Mouse (Mus musculus) forebrain, embryonic 10.5 days (tissue): Measurements from ENCODE around the gene Ngdn. TPM values are rescaled to one million over a fixed set of nuclear protein-coding genes. Genes with fewer than 3 reads are reported as not detected.
"Not testable (repeated sequence)": the region's sequence is repeated elsewhere in the genome, so short reads cannot be mapped to it uniquely, and the experiment has no call there.

ENCODE experiments used
- DNase-seq: peaks from one replicate; pipeline ENCODE4 v3.0.0-alpha.2; 2017; ENCODE audit warnings: low spot score; ENCODE audit errors: extremely low spot score
- H3K27ac ChIP-seq: fragments of 300-500 bp; sonication (generic); 2 replicates; pipeline ENCODE4 v1.5.1; 2016; ENCODE audit warnings: mild to moderate bottlenecking
- H3K27me3 ChIP-seq: fragments of 300-500 bp; sonication (generic); 2 replicates; pipeline ENCODE4 v1.6.1; 2016; ENCODE audit warnings: mild to moderate bottlenecking; ENCODE audit not compliant: poor library complexity, severe bottlenecking
- H3K36me3 ChIP-seq: fragments of 300-500 bp; sonication (generic); replicated peaks from 2 replicates; pipeline ENCODE4 v1.6.1; 2016; ENCODE audit warnings: mild to moderate bottlenecking, moderate library complexity
- H3K4me1 ChIP-seq: fragments of 300-500 bp; sonication (generic); 2 replicates; pipeline ENCODE4 v1.6.1; 2016
- H3K4me3 ChIP-seq: fragments of 300-500 bp; sonication (generic); 2 replicates; pipeline ENCODE4 v1.5.1; 2016; ENCODE audit warnings: mild to moderate bottlenecking, moderate library complexity
- H3K9me3 ChIP-seq: fragments of 300-500 bp; sonication (generic); 2 replicates; pipeline ENCODE4 v1.6.1; 2016; ENCODE audit warnings: mild to moderate bottlenecking, moderate library complexity
- WGBS: fragments of 180-500 bp; shearing (Covaris S2); methylation state at CpG from one replicate; pipeline ENCODE4 v1.1.7; 2016; 5-methylcytosine and 5-hydroxymethylcytosine counted together
- polyA plus RNA-seq: library from polyadenylated mRNA; unstranded; fragments of >200 nt; fragmentation: Nextera tagmentation; extraction: Ambion mirVana; gene quantifications from 2 replicates; pipeline ENCODE4 v1.2.1, GENCODE M21; 2016

Ngdn gene
- 102 and 104 TPM in 2 replicates for polyA plus RNA-seq

DNA sequence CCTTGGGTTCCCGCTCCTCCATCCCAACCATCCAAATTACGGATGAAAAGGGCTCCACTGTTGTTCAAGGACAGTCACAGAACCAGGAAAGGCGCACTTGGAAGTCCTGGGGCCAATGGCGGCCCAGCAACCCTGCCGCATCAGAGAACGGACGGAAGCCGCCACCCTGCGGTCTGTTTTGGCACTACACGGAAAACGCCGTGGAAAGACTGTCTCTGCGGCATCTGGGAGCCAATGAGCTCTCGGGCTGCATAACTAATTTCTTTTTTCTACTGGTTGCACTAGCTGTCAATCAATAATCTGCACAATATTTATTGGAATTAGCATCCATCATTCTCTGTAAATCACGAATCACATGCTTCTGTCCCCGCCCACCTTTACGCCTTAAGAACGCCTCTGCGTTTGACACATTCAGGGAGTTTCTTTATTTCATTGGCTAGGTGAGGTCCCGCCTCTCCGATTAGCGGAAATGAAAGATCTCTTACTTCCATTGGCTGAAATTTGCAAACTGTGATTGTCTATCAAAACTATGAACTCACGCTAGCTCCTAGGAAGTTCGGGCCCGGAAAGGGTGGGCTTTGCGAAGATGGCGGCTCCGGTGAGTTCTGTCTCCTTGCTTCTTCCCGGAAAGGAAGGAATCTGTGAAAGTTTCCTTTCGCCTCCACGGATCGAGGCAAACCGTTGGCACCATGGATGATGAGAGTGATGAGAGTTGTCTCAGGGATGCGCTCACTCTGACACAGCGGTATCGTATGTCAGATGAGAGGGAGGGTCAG lies at the start of gene Ngdn:
Gene Ngdn, plus strand, starts transcription at position 464 of the 776 bp plus-strand sequence.
- Histone ChIP-seq H3K4me3 (peak within 1 kb of the TSS; percentile 80), H3K4me1 (peaks cover 15% of the 10 kb centered on the region), H3K9me3 (no peaks in the 10 kb centered on the region), H3K36me3 (peaks cover 30% of the 10 kb centered on the region), H3K27ac (peak within 1 kb of the TSS; percentile 94), H3K27me3 (no peaks in the 10 kb centered on the region)
- DNase-seq: peak; percentile 97
- WGBS: under 1% methylated on average over 36 of the region's 36 CpGs

DNA sequence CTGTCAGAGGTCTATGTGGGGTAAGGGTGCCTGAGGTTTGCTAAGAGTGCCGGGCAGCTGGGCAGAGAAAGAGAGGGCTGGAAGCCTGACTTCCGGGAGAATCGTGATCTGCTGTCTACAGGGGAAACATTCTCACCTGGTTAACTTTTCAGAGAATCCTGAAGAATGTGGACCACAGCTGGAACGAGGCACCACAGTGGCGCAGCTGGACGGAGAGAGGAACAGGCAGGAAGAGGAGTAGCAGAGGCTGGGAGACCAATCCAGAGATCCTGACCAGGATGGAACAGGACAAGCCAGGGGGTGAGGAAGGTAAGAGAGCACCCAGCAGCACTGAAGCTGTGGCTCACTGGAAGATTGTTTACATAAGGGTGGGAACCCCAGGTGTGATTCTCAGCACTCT lies 49.6 kb upstream of the Ngdn start:
- Histone ChIP-seq H3K4me1 (peaks cover 4% of the 10 kb centered on the region; the same call in 1 of the 2 replicates), H3K27me3 (no peaks in the 10 kb centered on the region), H3K4me3 (no peak overlapping the region), H3K9me3 (no peaks in the 10 kb centered on the region), H3K36me3 (no peaks in the 10 kb centered on the region), H3K27ac (no peak overlapping the region)
- no peak for DNase-seq
- 81% methylated on average over 6 of the region's 6 CpGs for WGBS

DNA sequence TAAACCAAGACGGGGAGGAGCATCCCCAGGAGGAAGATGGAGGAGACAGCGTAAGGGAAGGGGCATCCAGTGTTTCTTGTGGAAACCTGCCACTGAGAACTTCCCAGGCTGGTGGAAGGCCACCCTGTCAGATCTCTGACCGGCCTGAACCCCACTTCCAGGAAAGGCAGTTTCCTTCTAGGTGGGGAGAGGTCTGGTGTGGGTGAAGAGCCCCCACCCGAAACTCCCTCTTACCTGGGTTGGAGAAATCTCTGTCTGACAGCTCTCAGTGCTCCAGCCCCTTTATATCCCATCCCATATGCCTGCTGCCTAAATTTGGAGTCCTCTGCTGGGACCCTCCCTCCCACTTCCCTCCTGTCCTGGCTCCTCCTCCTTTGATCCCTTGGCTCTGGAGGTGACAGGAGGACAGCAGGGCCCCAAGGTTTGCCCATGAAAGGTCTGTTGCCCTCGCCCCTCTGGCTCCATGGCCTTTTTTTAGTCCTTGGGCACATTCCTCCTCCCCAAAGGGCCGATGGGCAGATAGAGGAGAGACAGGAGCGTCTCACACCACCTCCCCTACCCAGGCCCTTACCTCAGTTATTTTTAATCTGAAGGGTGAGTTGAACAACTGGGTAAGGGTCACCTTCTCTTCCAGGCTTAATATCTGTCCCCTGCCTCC lies 48.8 kb upstream of the Ngdn start, which contains the start of gene Myh6:
Gene Myh6, minus strand, starts transcription at position 608 of the 658 bp plus-strand sequence.
- Histone ChIP-seq H3K27me3 (no peaks in the 10 kb centered on the region), H3K36me3 (no peaks in the 10 kb centered on the region), H3K4me3 (no peak within 1 kb of the TSS), H3K27ac (no peak within 1 kb of the TSS), H3K9me3 (no peaks in the 10 kb centered on the region), H3K4me1 (no peaks in the 10 kb centered on the region)
- 68% methylated on average over 7 of the region's 7 CpGs for WGBS
- DNase-seq: no peak

DNA sequence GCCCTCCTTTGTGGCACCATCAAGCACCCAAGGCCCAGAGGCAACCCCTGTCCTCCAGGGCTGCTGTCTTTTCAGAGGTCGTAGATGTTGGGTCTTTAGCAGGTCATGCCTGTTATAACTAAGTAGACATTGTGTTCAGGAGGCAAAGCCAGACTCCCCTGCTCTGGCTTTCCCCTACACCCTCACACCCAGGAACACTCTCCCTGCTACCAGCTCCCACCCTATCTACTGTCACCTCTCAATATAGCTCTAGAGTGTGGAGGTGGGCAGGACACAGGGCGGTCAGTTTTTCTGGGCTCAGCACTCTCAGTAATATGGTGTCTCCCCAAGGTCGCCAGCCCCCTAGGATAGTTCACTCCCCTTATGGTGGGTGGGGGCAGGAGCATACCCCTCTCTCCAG lies 47.4 kb upstream of the Ngdn start:
- Histone ChIP-seq H3K4me1 (no peaks in the 10 kb centered on the region), H3K36me3 (no peaks in the 10 kb centered on the region), H3K9me3 (no peaks in the 10 kb centered on the region), H3K27me3 (no peaks in the 10 kb centered on the region), H3K27ac (no peak overlapping the region), H3K4me3 (no peak overlapping the region)
- DNase-seq: no peak
- WGBS: 79% methylated on average over 3 of the region's 3 CpGs

DNA sequence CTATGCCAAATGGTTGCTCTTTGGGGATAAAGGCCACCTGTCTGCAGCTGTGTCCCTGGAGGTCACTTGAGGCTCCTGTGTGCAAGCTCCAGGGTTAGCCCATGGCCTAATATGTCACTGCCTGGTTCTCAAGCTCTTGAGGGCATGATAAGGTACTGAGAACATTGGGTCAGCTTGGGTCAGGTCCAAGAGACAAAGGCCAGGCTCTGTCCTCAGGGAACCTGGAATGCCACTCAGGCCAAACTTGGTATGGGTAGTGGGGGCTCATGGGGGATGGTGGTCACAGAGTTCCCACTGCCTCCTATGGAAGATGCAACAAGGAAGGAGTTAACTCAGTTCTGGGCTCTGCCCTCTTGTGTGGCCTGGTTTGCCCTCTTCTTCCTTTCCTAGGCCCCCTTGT lies 46.9 kb upstream of the Ngdn start:
- Histone ChIP-seq H3K4me1 (peaks cover 1% of the 10 kb centered on the region), H3K27ac (no peak overlapping the region), H3K4me3 (no peak overlapping the region), H3K27me3 (no peaks in the 10 kb centered on the region), H3K9me3 (no peaks in the 10 kb centered on the region), H3K36me3 (no peaks in the 10 kb centered on the region)
- no peak for DNase-seq

DNA sequence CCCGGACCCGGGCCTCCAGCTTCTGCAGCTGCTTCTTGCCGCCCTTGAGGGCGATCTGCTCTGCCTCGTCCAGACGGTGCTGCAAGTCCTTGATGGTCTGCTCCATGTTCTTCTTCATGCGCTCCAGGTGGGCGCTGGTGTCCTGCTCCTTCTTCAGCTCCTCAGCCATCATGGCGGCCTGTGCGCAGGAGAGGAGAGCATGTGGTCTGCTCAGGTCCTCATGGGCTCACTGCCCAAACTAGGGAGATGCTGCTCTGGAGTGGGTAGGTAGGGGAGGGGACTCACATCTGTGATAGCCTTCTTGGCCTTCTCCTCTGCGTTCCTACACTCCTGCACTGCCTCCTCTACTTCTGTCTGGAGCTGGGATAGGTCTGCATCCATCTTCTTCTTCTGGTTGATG lies 42.5 kb upstream of the Ngdn start:
- H3K4me3 ChIP-seq, H3K9me3 ChIP-seq, H3K36me3 ChIP-seq, H3K27ac ChIP-seq, DNase-seq: not testable (repeated sequence)
- Histone ChIP-seq H3K27me3 (peaks cover 12% of the 10 kb centered on the region; the same call in 1 of the 2 replicates), H3K4me1 (peaks cover 21% of the 10 kb centered on the region)
- WGBS: 93% methylated on average over 11 of the region's 11 CpGs

DNA sequence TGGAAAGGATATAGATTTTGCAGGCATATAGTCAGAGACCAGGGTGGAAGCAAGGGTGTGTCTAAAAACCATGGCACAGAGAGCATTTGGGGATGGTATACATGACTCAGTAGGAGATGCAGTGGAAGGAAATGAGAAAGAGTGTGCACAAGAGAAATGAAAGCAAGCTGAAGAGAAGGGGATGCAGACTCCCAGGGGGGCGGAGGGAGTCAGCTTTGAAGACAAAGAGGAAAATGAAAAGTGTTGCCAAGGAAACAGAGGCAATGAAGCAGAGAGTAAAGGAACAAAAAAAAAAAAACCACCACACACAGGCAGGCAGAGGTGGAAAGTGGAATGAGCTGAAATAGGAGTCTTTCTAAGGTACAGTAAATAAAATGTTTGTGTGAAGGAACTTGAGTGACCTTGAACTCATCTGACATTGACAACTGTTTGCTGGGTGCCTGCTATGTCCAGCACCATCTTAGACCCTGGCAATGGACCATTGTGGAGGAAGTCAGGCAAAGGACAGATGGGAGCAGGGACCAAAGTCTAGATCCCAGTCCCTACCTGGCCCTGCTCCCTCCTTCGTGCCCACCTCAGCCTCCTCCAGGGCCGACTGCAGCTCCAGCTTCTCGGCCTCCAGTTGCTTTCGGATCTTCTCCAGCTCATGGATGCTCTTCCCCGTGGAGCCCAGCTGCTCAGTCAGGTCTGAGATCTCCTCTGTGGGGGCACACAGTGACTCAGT lies 41.0 kb upstream of the Ngdn start:
- 0 out of 2 replicates have a peak overlapping the region, but pooled peaks have one; percentile 25 for H3K27ac ChIP-seq
- DNase-seq: no peak
- peaks cover 21% of the 10 kb centered on the region for H3K4me1 ChIP-seq
- H3K4me3 ChIP-seq: no peak overlapping the region
- 79% methylated on average over 6 of the region's 6 CpGs for WGBS
- H3K36me3 ChIP-seq: no peaks in the 10 kb centered on the region
- H3K9me3 ChIP-seq: no peaks in the 10 kb centered on the region
- H3K27me3 ChIP-seq: peaks cover 12% of the 10 kb centered on the region; the same call in 1 of the 2 replicates

DNA sequence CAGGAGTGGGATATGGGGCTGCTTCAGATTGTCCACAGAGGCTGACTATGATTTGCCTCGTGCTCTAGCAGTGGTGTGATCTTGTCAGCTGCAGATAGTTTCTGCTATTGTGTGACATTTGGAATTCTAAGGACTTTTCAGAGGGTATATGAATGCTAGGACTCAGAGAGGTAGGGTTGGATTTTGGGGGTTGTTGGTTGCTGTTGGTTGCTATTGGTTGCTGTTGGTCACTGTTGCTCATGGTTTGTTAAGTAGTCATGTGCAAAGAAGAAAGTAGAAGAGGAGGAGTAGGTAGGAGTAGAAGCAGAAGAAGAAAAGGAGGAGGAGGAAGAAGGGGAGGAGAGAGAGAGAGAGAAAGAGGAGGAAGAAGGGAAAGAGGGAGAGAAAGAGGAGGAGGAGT lies 38.6 kb upstream of the Ngdn start, which contains the start of gene Gm17428:
Gene Gm17428, plus strand, starts transcription at position 301 of the 400 bp plus-strand sequence.
- H3K27me3 ChIP-seq: peaks cover 12% of the 10 kb centered on the region; the same call in 1 of the 2 replicates
- no peak within 1 kb of the TSS for H3K4me3 ChIP-seq
- H3K4me1 ChIP-seq: peaks cover 21% of the 10 kb centered on the region
- no peaks in the 10 kb centered on the region for H3K36me3 ChIP-seq
- DNase-seq: no peak
- H3K27ac ChIP-seq: no peak within 1 kb of the TSS
- no peaks in the 10 kb centered on the region for H3K9me3 ChIP-seq
- 82% methylated on average over 1 of the region's 1 CpGs for WGBS

DNA sequence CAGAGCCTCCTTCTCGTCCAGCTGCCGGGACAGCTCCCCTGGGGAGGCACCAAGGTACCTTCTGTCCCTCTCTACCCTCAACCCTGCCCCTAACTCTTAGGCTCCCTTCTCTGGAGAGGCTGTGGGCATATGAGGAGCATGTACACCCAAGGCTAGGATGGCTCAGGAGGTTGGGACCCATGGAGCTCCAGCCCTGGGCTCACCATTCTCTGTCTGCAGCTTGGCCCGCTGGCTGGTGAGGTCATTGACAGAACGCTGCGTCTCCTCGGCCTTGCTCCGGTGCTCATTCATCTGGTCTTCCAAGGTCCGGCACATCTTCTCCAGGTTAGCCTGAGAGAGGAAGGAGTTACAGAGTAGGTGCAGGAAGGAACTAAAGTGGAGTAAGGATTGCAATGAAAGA lies 36.6 kb upstream of the Ngdn start:
- WGBS: 87% methylated on average over 8 of the region's 8 CpGs
- no peak overlapping the region for H3K27ac ChIP-seq
- no peaks in the 10 kb centered on the region for H3K36me3 ChIP-seq
- H3K9me3 ChIP-seq: no peaks in the 10 kb centered on the region
- no peak overlapping the region for H3K4me3 ChIP-seq
- peaks cover 16% of the 10 kb centered on the region for H3K4me1 ChIP-seq
- peaks cover 12% of the 10 kb centered on the region; the same call in 1 of the 2 replicates for H3K27me3 ChIP-seq
- no peak for DNase-seq

DNA sequence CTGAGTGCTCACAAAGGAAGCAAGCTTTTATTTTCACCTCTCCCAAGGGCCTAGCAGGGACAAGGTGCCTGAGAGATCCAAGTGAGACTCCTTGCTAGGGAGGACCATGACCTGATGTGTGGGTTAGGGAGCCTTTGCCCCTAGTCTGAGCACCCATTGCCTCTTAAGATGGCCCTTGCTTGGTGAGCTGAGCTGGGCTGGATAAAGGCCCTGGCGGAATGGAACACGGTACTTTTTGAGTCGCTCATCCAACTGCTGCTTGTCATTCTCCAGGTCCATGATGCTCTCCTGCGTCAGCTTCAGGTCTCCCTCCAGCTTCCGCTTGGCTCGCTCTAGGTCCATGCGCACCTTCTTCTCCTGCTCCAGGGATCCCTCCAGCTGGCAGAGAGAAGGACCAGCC lies 33.3 kb upstream of the Ngdn start:
- WGBS: 94% methylated on average over 7 of the region's 7 CpGs
- no peaks in the 10 kb centered on the region for H3K4me1 ChIP-seq
- no peaks in the 10 kb centered on the region for H3K36me3 ChIP-seq
- no peaks in the 10 kb centered on the region for H3K27me3 ChIP-seq
- no peak for DNase-seq
- H3K27ac ChIP-seq: no peak overlapping the region
- H3K4me3 ChIP-seq: no peak overlapping the region
- no peaks in the 10 kb centered on the region for H3K9me3 ChIP-seq

DNA sequence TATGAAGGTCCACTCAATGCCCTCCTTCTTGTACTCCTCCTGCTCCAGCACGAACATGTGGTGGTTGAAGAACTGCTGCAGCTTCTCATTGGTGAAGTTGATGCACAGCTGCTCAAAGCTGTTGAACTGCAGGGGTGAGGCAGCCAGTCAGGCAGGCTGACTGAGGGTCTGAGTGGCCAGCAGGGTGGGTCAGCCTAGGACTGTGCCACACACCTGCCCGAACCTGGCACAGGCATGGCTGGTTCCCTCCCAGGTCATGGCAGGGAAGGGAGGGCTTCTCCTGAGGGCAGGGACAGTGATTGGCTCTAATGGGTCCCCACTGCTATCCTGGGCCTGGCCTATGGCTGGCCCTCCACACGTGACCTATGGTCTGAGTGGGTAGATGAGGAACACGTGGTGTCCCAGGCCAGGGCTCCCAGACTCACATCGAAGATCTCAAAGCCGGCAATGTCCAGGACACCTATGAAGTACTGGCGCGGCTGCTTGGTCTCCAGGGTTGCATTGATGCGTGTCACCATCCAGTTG lies 26.8 kb upstream of the Ngdn start:
- H3K4me3 ChIP-seq, DNase-seq, H3K27me3 ChIP-seq, H3K9me3 ChIP-seq, H3K36me3 ChIP-seq, H3K27ac ChIP-seq, H3K4me1 ChIP-seq: not testable (repeated sequence)
- WGBS: 90% methylated on average over 9 of the region's 9 CpGs

DNA sequence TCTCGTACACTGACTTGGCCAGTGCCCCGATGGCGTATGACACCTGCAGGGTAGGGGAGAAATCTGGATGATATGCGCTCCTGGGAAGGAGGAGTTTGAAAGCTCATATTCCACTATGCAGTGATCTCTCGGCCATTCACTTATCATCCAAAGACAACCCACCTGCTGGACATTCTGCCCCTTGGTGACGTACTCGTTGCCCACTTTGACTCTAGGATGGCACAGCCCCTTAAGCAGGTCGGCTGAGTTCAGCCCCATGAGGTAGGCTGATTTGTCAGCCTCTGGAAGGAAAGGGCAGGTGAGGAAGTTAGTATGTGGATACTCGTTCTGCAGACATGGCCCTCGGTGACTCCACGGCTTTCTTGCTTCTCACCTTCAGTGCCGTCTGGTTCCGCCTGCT lies 26.4 kb upstream of the Ngdn start:
- Histone ChIP-seq H3K9me3 (no peaks in the 10 kb centered on the region), H3K36me3 (no peaks in the 10 kb centered on the region), H3K4me3 (no peak overlapping the region), H3K27ac (no peak overlapping the region), H3K4me1 (peaks cover 8% of the 10 kb centered on the region), H3K27me3 (peaks cover 14% of the 10 kb centered on the region; the same call in 1 of the 2 replicates)
- 93% methylated on average over 13 of the region's 13 CpGs for WGBS
- DNase-seq: no peak
